In genomic region chr11:24076821-24077730, GRCm38 (mm10) we compare ENCODE assay signal across 8 mouse cellular contexts. TPM values are rescaled to one million over a fixed set of nuclear protein-coding genes. Genes with fewer than 3 reads are reported as not detected.
A peak's percentile ranks its signal among the peaks of the same experiment; 100 is the strongest.
DNase-seq lines count a peak whose midpoint lies in the region; ATAC-seq lines count a peak whose summit lies in the region.

No protein-coding gene starts in this region.

- peak overlapping the region; percentile 97 for H3K4me2 ChIP-seq in hindbrain, embryonic 11.5 days (replicated peaks; ENCODE audit: low read depth, low read length)
- H3K4me2 ChIP-seq in liver, embryonic 11.5 days = peak overlapping the region; percentile 98
- H3K4me2 ChIP-seq in midbrain, embryonic 16.5 days (ENCODE audit: low read length) = peak overlapping the region; percentile 99
- peak overlapping the region; percentile 98 for H3K4me2 ChIP-seq in stomach, embryonic 15.5 days

- peak; percentile 64 for ATAC-seq in hindbrain, embryonic 11.5 days (ENCODE audit: low FRiP score)
- peak; percentile 56 for ATAC-seq in liver, embryonic 11.5 days (replicated peaks; ENCODE audit: low FRiP score)
- ATAC-seq in midbrain, embryonic 16.5 days = peak; percentile 33
- peak; percentile 72 for ATAC-seq in stomach, embryonic 15.5 days (ENCODE audit: insufficient read depth, low FRiP score, low read depth)

- H3K27ac ChIP-seq in hindbrain, embryonic 11.5 days (ENCODE audit: low read depth, low read length) = peak overlapping the region; percentile 95
- peak overlapping the region; percentile 92 for H3K27ac ChIP-seq in liver, embryonic 11.5 days (ENCODE audit: low read depth, low read length)
- H3K27ac ChIP-seq in midbrain, embryonic 16.5 days (ENCODE audit: low read length) = peak overlapping the region; percentile 97
- H3K27ac ChIP-seq in stomach, embryonic 15.5 days = peak overlapping the region; percentile 96

- H3K36me3 ChIP-seq in erythroblast, embryonic 14.5 days (ENCODE audit: control insufficient read depth) = no peaks in the 10 kb centered on the region
- no peaks in the 10 kb centered on the region for H3K36me3 ChIP-seq in hindbrain, embryonic 11.5 days (ENCODE audit: control insufficient read depth, insufficient read depth, low read length)
- H3K36me3 ChIP-seq in liver, embryonic 11.5 days (ENCODE audit: control insufficient read depth, insufficient read depth, low read length) = no peaks in the 10 kb centered on the region
- H3K36me3 ChIP-seq in midbrain, embryonic 16.5 days (ENCODE audit: control insufficient read depth, insufficient read depth, low read length) = no peaks in the 10 kb centered on the region
- no peaks in the 10 kb centered on the region for H3K36me3 ChIP-seq in stomach, embryonic 15.5 days

- H3K4me3 ChIP-seq in erythroblast, embryonic 14.5 days (replicated peaks) = peak overlapping the region; percentile 92
- H3K4me3 ChIP-seq in hindbrain, embryonic 11.5 days (ENCODE audit: low read depth, low read length) = peak overlapping the region; percentile 87
- H3K4me3 ChIP-seq in liver, embryonic 11.5 days (ENCODE audit: low read depth, low read length) = peak overlapping the region; percentile 72
- H3K4me3 ChIP-seq in midbrain, embryonic 16.5 days (ENCODE audit: low read depth, low read length) = peak overlapping the region; percentile 60
- peak overlapping the region; percentile 68 for H3K4me3 ChIP-seq in stomach, embryonic 15.5 days (replicated peaks)

- peaks cover 57% of the 10 kb centered on the region for H3K27me3 ChIP-seq in erythroblast, embryonic 14.5 days (ENCODE audit: control insufficient read depth)
- no peaks in the 10 kb centered on the region for H3K27me3 ChIP-seq in hindbrain, embryonic 11.5 days (ENCODE audit: control insufficient read depth, insufficient read depth, low read length)
- H3K27me3 ChIP-seq in liver, embryonic 11.5 days (replicated peaks; ENCODE audit: control insufficient read depth, insufficient read depth, low read length) = peaks cover 4% of the 10 kb centered on the region; the same call in 1 of the 2 replicates
- no peaks in the 10 kb centered on the region for H3K27me3 ChIP-seq in midbrain, embryonic 16.5 days (ENCODE audit: control insufficient read depth, insufficient read depth, low read depth, low read length)
- no peaks in the 10 kb centered on the region for H3K27me3 ChIP-seq in stomach, embryonic 15.5 days (replicated peaks)

- H3K4me1 ChIP-seq in erythroblast, embryonic 14.5 days (ENCODE audit: control insufficient read depth) = peaks cover 71% of the 10 kb centered on the region
- H3K4me1 ChIP-seq in hindbrain, embryonic 11.5 days (replicated peaks; ENCODE audit: control insufficient read depth, insufficient read depth, low read length) = 0 out of 2 replicates have a peak, but pooled peaks cover 2% of the 10 kb centered on the region
- peaks cover 13% of the 10 kb centered on the region for H3K4me1 ChIP-seq in liver, embryonic 11.5 days (replicated peaks; ENCODE audit: control insufficient read depth, insufficient read depth, low read length)
- H3K4me1 ChIP-seq in midbrain, embryonic 16.5 days (ENCODE audit: control insufficient read depth, insufficient read depth, low read length) = peaks cover 11% of the 10 kb centered on the region
- H3K4me1 ChIP-seq in stomach, embryonic 15.5 days = peaks cover 10% of the 10 kb centered on the region; the same call in 1 of the 2 replicates

- DNase-seq in CD4-positive helper T cell, adult 2 months (ENCODE audit: low read depth, low spot score) = peak; percentile 4
- peak; percentile 66 for DNase-seq in R1 (ENCODE audit: low read depth, low spot score)
- DNase-seq in hindbrain, embryonic 11.5 days (ENCODE audit: low spot score) = peak; percentile 79
- peak; percentile 83 for DNase-seq in liver, embryonic 11.5 days (ENCODE audit: low spot score)
- no peak for DNase-seq in T-cell, adult 2 months (ENCODE audit: low spot score)

- under 1% methylated on average over 58 of the region's 59 CpGs for WGBS in hindbrain, embryonic 11.5 days
- under 1% methylated on average over 59 of the region's 59 CpGs for WGBS in liver, embryonic 11.5 days
- under 1% methylated on average over 59 of the region's 59 CpGs for WGBS in midbrain, embryonic 16.5 days
- WGBS in stomach, embryonic 15.5 days = under 1% methylated on average over 59 of the region's 59 CpGs

- no peaks in the 10 kb centered on the region for H3K9me3 ChIP-seq in erythroblast, embryonic 14.5 days (ENCODE audit: control insufficient read depth, low read length)
- no peaks in the 10 kb centered on the region for H3K9me3 ChIP-seq in hindbrain, embryonic 11.5 days (ENCODE audit: control insufficient read depth, low read length)
- H3K9me3 ChIP-seq in liver, embryonic 11.5 days (ENCODE audit: control insufficient read depth, low read length) = no peaks in the 10 kb centered on the region
- no peaks in the 10 kb centered on the region for H3K9me3 ChIP-seq in midbrain, embryonic 16.5 days (replicated peaks; ENCODE audit: control insufficient read depth, low read length, poor library complexity, severe bottlenecking)
- no peaks in the 10 kb centered on the region for H3K9me3 ChIP-seq in stomach, embryonic 15.5 days

- H3K9ac ChIP-seq in hindbrain, embryonic 11.5 days (ENCODE audit: low read depth, low read length) = peak overlapping the region; percentile 83
- H3K9ac ChIP-seq in liver, embryonic 11.5 days (ENCODE audit: low read depth, low read length) = peak overlapping the region; percentile 87
- peak overlapping the region; percentile 87 for H3K9ac ChIP-seq in midbrain, embryonic 16.5 days (ENCODE audit: low read depth, low read length)
- H3K9ac ChIP-seq in stomach, embryonic 15.5 days = peak overlapping the region; percentile 67

RNA-seq across cellular contexts. Expression of gene Bcl11a, which starts 0.8 kb away (rescaled TPM):
- polyA plus RNA-seq in erythroblast, embryonic 14.5 days (2012) = 4.5 and 4.9 TPM in 2 replicates
- polyA plus RNA-seq in hindbrain, embryonic 11.5 days (2014; fragmentation: Nextera tagmentation; extraction: Ambion mirVana) = 66.6 and 71.7 TPM in 2 replicates
- polyA plus RNA-seq in liver, embryonic 11.5 days (2014; fragmentation: Nextera tagmentation; extraction: Ambion mirVana) = 92.2 and 95.4 TPM in 2 replicates
- polyA plus RNA-seq in midbrain, embryonic 16.5 days (2015; fragmentation: Nextera tagmentation; extraction: Ambion mirVana) = 99.8 and 107 TPM in 2 replicates
- 24.5 and 25.1 TPM in 2 replicates for polyA plus RNA-seq in stomach, embryonic 15.5 days (2015; fragmentation: Nextera tagmentation; extraction: Ambion mirVana)

RNA-seq across cellular contexts. Expression of gene A830031A19Rik, which starts 2.2 kb away (rescaled TPM):
- not detected in 2 replicates for polyA plus RNA-seq in erythroblast, embryonic 14.5 days (2012)
- polyA plus RNA-seq in hindbrain, embryonic 11.5 days (2014; fragmentation: Nextera tagmentation; extraction: Ambion mirVana) = not detected in 2 replicates
- polyA plus RNA-seq in liver, embryonic 11.5 days (2014; fragmentation: Nextera tagmentation; extraction: Ambion mirVana) = not detected in 2 replicates
- not detected in 2 replicates for polyA plus RNA-seq in midbrain, embryonic 16.5 days (2015; fragmentation: Nextera tagmentation; extraction: Ambion mirVana)
- polyA plus RNA-seq in stomach, embryonic 15.5 days (2015; fragmentation: Nextera tagmentation; extraction: Ambion mirVana) = not detected in 2 replicates
